Mouse (Mus musculus) spleen, postnatal 14 days (tissue): ENCODE results near the gene Pth1r.
A peak's percentile ranks its signal among the peaks of the same experiment; 100 is the strongest.
"Not testable (repeated sequence)": the region's sequence is repeated elsewhere in the genome, so short reads cannot be mapped to it uniquely, and the experiment has no call there.

Experiments
- DNase-seq, 2 experiments: peaks; one replicate each; pipeline ENCODE4 v3.0.0; 2021 to 2022; ENCODE audit warnings: low spot score in 2 of 2

Gene Pth1r

DNA sequence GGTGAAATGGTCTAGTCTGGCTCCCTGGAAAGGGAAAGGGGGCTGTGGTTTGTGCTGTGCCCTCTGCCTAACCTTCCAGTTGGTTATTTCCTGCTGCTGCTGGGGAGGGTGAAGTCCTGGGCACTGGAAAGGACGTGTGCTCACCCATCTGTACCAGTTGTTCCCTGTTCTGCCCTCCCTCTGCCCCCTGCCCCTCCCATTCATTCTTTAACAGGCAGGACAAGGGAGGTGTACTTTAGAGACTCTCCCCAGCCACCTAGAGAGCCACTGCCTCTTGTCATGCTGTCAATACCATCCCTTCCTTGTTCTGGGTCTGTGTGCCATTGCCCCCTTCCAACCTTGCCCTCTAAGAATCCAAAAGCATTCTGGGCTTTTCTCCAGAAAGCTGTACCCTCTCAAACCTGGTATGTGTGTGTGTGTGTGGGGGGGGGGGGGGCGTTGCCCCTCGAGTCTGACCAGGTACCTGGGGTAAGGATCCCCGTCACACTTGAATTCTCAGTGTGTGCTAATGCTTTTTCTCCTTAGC, 63.3 kb downstream of the Pth1r start:
- no peak for DNase-seq

DNA sequence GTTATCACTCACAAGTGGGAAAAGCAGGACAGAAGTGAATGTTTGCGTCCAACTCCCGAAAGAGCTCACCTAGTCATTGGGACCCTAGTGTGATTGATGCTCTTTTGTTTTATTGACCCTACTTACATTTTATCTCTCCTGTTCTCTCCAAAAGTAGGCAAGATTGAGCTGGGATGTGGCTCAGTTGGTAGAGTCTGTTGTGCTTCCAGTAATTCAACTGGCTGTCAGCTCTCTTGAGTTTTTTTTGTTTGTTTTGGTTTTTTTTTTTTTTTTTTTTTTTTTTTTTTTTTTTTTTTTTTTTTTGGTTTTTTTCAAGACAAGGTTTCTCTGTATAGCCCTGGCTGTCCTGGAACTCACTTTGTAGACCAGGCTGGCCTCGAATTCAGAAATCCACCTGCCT, 64.2 kb downstream of the Pth1r start:
- not testable (repeated sequence) for DNase-seq

DNA sequence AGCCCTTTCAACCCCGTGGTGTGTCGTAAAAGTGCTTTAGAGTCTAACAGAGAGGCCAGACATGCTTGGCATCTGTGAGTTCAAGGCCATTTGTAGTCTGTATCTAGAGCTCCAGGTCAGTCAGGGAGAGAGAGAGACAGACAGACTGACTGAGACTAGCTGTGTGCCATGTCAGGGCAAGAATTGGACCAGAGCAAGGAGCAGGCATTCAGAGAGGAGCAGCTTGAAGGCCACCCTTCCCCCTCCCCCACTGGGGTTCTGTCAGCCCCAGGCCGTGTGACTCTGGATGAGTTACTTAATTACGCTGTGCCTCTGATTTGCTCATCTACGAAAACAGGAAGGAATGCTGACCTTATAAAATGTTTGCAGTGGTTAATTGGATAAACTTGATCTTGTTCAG, 64.7 kb downstream of the Pth1r start:
- DNase-seq, result no peak

DNA sequence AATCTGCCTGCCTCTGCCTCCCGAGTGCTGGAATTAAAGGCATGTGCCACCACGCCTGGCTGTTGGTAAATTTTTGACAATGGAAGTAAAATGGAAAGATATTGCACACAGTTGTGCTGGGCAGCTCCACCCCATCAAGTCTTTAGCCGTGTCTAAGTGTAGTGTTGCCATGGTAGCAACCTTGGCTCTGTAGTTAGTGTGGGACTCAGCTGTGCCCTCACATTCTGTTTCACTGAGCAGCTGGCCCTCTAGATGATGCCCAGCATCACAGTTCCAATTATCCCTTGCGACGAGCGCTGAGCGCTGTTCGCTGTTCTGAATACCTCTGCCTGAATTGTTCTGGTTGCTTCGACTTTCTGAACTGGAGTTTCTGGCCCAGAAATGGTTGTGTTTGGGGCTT, 65.1 kb downstream of the Pth1r start:
- DNase-seq, result no peak

DNA sequence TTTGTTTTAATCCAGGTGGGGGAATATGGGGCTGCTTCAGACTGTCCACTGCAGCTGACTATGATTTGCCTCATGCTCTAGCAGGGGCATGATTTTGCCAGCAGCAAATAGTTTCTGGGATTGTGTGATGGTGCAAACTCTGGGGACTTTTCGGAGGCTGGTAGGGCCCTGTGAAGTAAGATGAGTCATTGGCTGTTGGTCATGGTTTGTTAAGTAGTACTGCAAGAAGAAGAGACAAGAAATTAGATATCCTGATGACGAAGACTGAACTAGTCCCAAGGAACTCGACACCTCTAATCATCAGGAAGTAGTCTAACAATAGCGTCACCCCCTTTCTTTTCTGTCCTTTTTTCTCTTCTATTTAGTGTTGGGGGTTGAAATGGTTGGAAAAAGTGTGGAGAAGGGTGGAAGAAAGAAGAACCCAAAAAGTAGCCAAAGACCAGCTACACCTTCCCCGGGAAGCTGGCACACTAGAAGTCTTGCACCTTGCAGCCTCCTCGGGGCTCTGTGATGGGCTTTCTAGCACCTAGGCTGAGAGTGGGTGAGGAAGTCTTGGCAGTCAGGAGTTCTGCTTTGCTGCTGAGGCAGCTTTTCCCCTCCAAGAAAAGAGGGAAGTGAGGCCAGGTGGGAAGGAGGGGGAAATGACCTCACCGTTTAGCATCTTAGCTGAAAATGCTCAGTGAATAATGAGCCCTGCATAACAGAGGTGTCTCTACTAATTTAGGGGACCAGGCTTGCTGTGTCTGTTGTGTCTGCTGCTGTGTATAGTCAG, 66.0 kb downstream of the Pth1r start:
- DNase-seq, result no peak

DNA sequence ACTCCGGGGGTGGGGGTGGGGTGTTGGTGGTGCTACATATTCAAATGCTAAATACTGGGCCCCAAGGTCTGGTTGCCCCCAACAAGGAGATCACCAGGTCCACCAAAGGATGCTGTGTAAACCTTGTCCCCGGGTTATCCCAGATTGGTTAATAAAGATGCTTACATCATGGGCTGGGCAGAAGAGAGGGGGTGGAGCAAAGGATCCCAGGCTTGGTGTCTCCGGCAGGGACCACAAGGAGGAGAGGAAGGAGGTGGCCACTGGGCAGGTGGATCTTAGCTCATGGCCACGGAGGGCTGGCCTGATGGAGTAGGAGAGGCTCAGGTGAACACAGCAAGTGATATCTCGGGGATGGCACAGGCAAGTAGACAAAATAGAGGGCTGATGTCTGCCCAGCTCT, 68.1 kb downstream of the Pth1r start:
- DNase-seq, result no peak

DNA sequence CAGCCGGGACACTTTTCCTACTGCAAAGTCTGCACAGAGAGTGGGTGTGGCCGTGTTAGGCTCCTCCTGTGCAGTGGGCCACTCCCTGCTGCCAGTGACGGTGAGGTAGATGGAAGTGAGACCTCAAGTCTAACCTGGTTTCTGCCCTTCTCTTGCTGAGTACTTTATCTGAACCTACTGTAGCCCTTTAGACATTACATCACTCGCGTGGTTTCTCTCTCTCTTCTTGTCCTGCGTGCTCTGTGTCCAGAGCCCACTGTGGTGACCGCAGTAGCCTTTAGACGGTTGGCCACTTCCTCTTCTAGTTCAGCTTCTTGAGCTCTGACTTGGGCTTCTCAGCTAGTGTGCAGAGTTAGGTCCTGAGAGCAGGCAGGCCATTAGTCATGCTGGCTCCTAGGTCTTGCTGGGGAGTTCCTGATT, 70.4 kb downstream of the Pth1r start:
- no peak for DNase-seq

DNA sequence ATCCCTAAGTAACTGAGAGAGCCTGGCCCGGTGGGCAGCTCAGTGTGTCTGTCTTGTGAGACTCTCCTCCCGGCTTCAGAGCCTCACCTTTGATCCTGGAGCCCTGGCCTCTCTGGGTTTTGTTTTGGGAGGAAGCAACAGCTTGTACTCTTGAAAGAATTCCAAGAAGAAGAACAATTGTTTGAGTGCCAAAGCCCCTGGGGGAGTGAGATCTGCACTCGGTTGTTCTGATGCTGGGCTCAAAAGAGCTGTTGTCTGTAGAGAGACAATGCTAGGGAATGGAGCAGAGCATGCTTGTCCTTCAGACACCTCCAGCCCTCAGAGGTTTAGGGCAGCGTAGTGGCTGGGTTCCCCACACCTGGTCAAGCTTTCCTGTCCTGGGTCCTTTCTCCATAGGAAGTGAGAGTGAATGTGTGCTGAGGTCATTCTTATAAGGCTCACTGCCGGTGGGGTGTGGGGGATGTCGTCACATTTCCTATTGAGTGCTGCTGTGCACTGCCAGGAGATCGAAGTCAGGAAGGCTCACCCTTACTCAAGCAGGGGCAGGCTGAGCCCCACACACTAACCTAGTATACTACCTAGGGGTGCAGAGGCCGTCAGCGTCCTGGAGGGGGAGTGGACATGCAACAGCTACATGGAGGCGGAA, 73.7 kb downstream of the Pth1r start:
- no peak for DNase-seq

DNA sequence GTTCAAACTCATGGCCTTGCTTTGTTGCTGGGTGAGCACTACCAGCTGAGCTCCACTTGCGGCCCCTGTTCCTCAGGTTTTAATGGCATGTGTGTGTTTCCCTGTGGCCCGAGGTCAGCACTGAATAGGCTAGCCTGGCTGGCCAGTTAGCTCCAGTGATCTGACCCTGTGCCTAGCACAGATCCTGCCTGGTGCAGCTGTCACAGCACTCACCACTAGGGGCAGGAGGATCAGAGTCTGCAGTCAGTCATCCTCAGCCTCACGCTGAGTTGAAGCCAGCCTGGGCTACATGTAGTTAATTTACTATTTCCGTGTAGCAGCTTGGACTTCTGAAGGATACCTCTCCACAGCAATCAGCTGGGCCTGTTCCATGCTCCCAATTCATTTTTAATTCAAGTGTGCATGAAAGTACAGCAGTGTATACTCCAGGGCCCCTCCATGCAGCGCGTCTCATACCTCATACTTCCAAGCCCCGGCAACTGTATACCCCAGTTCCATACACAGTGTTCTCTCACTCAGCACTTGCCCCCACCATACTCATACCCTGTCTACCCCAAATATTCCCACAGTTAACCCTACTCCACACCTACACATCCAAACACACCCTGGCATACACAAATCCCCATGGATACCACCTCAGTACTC, 74.4 kb downstream of the Pth1r start:
- peak in 1 of 2 experiments; percentile 40 for DNase-seq
